Mouse (Mus musculus): ENCODE measurements at regions not wholly inside any gene's neighbourhood (a gene's known extent, or its start where the extent isn't known, plus 50 kb on each side); places are given as distances from the start of the nearest gene placed in this dataset.
A peak's percentile ranks its signal among the peaks of the same experiment; 100 is the strongest.

DNA sequence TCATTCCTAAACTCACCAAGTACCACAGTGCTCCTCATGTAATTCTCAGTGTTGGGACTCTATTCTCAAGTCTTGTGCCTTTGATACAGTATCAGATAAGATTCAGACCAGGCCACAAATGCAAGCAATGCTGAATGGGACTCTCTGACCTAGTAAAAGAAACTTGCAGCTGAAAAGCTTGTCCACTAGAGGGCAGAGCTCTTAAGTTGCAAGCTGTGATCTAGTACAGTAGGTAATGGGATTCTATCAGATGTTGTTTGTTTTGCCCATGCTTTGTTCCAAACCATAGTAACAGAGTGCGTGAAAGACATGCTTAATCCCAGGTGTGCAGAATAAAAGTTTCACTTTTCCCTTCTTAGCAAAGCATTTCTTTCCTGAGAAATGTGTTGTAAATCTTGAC is 383.2 kb upstream of the Chrm2 start:
- H3K4me1 ChIP-seq (replicated peaks) = no peaks in the 10 kb centered on the region
- H3K27me3 ChIP-seq (replicated peaks) = no peaks in the 10 kb centered on the region
- no peaks in the 10 kb centered on the region for H3K36me3 ChIP-seq
- no peak overlapping the region for H3K4me3 ChIP-seq
- H3K9me3 ChIP-seq (replicated peaks) = no peaks in the 10 kb centered on the region
- H3K27ac ChIP-seq (ENCODE audit: poor library complexity, severe bottlenecking) = no peak overlapping the region
- ATAC-seq (ENCODE audit: insufficient number of reproducible peaks, low FRiP score) = no peak
- 37% methylated on average over 1 of the region's 1 CpGs for WGBS
- no peak overlapping the region for H3K4me2 ChIP-seq
- no peak overlapping the region for H3K9ac ChIP-seq

DNA sequence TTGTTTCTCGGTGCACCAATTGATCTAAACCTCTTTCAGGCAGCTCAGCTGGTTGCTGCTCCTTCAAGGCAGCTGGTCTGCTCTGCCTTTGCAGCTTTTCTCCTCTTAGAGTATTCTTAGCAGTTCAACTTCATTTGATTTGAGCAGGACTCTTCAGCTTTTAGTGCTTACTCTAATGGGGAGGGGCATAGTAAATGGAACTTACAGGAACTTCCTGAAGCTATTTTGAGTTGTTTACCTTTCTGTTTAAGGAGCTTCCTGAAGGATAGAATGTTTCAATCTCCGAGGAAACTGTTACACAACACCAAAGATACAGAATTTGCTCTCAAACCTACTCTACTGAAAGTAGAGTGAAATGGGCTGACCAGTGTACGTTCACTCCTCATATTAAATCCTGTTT is 385.8 kb upstream of the Chrm2 start:
- Histone ChIP-seq H3K4me2 (no peak overlapping the region), H3K27me3 (replicated peaks) (no peaks in the 10 kb centered on the region), H3K27ac (ENCODE audit: poor library complexity, severe bottlenecking) (no peak overlapping the region), H3K9ac (no peak overlapping the region), H3K4me3 (no peak overlapping the region), H3K9me3 (replicated peaks) (no peaks in the 10 kb centered on the region), H3K4me1 (replicated peaks) (no peaks in the 10 kb centered on the region), H3K36me3 (no peaks in the 10 kb centered on the region)
- no peak for ATAC-seq (ENCODE audit: insufficient number of reproducible peaks, low FRiP score)
- WGBS = 54% methylated on average over 3 of the region's 3 CpGs

- Histone ChIP-seq H3K27me3 (replicated peaks) (no peaks in the 10 kb centered on the region), H3K9ac (no peak overlapping the region), H3K36me3 (no peaks in the 10 kb centered on the region), H3K27ac (ENCODE audit: poor library complexity, severe bottlenecking) (peak overlapping the region; percentile 70; the same call in 1 of the 2 replicates), H3K4me1 (replicated peaks) (no peaks in the 10 kb centered on the region), H3K4me2 (no peak overlapping the region), H3K4me3 (no peak overlapping the region), H3K9me3 (replicated peaks) (no peaks in the 10 kb centered on the region)
- WGBS = 37% methylated on average over 3 of the region's 3 CpGs
- no peak for ATAC-seq (ENCODE audit: insufficient number of reproducible peaks, low FRiP score)
These were observed 399.0 kb upstream of the Chrm2 start for GRCm38 (mm10) chr6:35988891-35989290.

DNA sequence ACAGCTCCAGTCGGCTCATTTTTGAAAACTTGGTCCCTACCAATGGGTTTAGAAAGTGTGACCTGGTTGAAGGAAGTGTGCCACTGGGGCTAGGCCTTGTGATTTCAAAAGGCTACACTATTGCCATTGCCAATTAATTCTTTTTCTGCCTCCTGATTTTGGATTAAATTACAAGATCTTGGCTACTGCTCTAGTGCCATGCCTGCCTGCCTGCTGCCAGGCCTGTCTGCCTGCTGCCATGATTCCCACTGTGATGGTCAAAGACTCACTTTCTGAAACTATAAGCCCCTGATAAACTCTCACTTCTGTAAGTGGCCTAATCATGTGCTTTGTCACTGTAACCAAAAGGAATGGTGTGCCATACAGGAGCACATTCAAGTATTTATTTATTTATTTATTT is 400.4 kb upstream of the Mtpn start:
- H3K27ac ChIP-seq (ENCODE audit: poor library complexity, severe bottlenecking) = no peak overlapping the region
- H3K9ac ChIP-seq = no peak overlapping the region
- no peaks in the 10 kb centered on the region for H3K27me3 ChIP-seq (replicated peaks)
- no peak overlapping the region for H3K4me3 ChIP-seq
- no peak overlapping the region for H3K4me2 ChIP-seq
- ATAC-seq (ENCODE audit: insufficient number of reproducible peaks, low FRiP score) = no peak
- H3K9me3 ChIP-seq (replicated peaks) = no peaks in the 10 kb centered on the region
- H3K36me3 ChIP-seq = no peaks in the 10 kb centered on the region
- 89% methylated on average over 1 of the region's 1 CpGs for WGBS
- no peaks in the 10 kb centered on the region for H3K4me1 ChIP-seq (replicated peaks)

DNA sequence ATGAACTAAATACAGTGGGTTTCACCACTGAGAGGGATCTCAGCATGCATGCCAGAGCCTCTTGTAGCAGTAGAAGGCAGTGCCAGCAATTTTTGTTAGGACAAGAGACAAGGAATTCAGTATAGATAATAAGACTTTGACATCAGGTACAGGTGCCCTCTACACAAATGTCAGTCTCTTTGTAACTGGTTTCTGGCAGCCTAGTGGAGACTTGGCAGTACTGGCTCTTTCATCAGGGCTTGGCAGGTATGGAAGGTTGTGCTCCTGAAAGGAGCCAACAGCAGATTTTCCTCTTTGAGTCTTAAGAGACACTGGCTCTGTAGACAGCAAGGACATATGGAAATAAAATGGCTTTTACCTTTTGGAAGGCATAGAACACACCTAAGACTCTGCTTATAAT is 384.5 kb upstream of the Mtpn start:
- Histone ChIP-seq H3K9ac (no peak overlapping the region), H3K4me3 (no peak overlapping the region), H3K36me3 (no peaks in the 10 kb centered on the region), H3K4me1 (replicated peaks) (no peaks in the 10 kb centered on the region), H3K27ac (ENCODE audit: poor library complexity, severe bottlenecking) (no peak overlapping the region), H3K4me2 (no peak overlapping the region), H3K27me3 (replicated peaks) (no peaks in the 10 kb centered on the region), H3K9me3 (replicated peaks) (no peaks in the 10 kb centered on the region)
- no peak for ATAC-seq (ENCODE audit: insufficient number of reproducible peaks, low FRiP score)

- Histone ChIP-seq H3K9me3 (replicated peaks) (no peaks in the 10 kb centered on the region), H3K27me3 (replicated peaks) (no peaks in the 10 kb centered on the region), H3K4me3 (no peak overlapping the region), H3K4me1 (replicated peaks) (no peaks in the 10 kb centered on the region), H3K36me3 (no peaks in the 10 kb centered on the region), H3K4me2 (no peak overlapping the region), H3K9ac (no peak overlapping the region), H3K27ac (ENCODE audit: poor library complexity, severe bottlenecking) (no peak overlapping the region)
- no peak for ATAC-seq (ENCODE audit: insufficient number of reproducible peaks, low FRiP score)
- WGBS = 52% methylated on average over 2 of the region's 2 CpGs
These were observed 358.3 kb upstream of the Mtpn start for GRCm38 (mm10) chr6:35897990-35898389.

DNA sequence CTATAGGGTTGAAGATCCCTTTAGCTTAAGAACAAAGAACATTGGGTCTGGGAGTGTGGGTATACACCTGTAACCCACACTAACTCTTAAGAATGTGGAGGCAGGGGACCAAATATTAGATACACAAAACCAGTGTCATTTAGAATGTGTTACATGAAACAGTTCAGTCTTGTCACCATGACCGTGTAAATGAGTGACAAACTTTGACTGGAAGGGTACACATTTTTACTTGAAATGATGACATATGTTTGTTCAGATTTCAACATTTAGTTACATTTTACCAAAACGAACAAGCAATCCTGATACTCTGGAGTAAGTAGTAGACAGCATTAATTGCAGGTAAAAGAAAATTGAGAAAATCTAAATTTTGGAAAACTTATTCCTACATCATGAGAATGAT is 356.0 kb upstream of the Mtpn start:
- no peak for ATAC-seq (ENCODE audit: insufficient number of reproducible peaks, low FRiP score)
- Histone ChIP-seq H3K4me2 (no peak overlapping the region), H3K9ac (no peak overlapping the region), H3K9me3 (replicated peaks) (no peaks in the 10 kb centered on the region), H3K4me1 (replicated peaks) (no peaks in the 10 kb centered on the region), H3K4me3 (no peak overlapping the region), H3K36me3 (no peaks in the 10 kb centered on the region), H3K27me3 (replicated peaks) (no peaks in the 10 kb centered on the region), H3K27ac (ENCODE audit: poor library complexity, severe bottlenecking) (no peak overlapping the region)
- WGBS = 84% methylated on average over 2 of the region's 2 CpGs

DNA sequence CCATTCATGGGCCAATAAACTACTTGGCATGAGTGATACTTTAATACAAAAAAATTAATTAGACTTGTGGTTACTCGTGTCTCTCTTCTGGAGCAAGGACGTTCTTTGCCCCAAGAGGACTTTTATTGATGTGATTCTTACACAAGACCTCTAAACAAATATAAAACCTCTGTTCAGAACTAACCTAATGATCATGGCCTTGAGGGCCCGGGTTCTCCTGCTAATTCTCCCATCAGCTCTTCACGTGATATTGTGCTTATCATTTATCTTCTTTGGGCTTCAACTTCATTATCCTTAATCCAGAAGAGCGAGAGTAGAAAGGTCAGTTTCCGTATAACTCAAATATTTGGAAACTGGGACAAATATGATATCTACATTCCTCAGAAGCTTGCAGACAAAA is 335.0 kb upstream of the Mtpn start:
- ATAC-seq (ENCODE audit: insufficient number of reproducible peaks, low FRiP score) = no peak
- H3K36me3 ChIP-seq = no peaks in the 10 kb centered on the region
- H3K27ac ChIP-seq (ENCODE audit: poor library complexity, severe bottlenecking) = no peak overlapping the region
- WGBS = 81% methylated on average over 6 of the region's 6 CpGs
- no peaks in the 10 kb centered on the region for H3K9me3 ChIP-seq (replicated peaks)
- H3K27me3 ChIP-seq (replicated peaks) = no peaks in the 10 kb centered on the region
- H3K4me1 ChIP-seq (replicated peaks) = no peaks in the 10 kb centered on the region
- H3K4me3 ChIP-seq = no peak overlapping the region
- H3K4me2 ChIP-seq = no peak overlapping the region
- H3K9ac ChIP-seq = no peak overlapping the region

DNA sequence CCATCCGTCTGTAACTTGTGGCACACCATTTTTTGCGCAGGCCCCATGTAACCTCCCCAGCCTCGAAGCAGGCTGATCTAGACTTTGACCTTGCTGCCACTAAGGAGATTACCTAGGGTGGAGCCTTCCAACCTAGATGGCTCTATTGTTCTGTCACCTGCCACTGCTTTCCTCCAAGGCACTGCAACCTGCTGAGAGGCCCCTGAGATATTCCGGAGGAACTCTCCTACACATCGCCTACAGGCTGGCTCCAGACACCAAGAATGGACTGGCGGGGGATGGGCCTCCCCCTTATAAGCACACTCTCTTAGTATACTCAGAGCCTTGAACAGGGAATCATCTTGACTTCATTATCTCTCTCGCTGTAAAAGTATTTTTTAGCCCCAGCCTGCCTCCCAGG is 331.7 kb upstream of the Mtpn start:
- Histone ChIP-seq H3K4me2 (no peak overlapping the region), H3K27ac (ENCODE audit: poor library complexity, severe bottlenecking) (no peak overlapping the region), H3K36me3 (no peaks in the 10 kb centered on the region), H3K27me3 (replicated peaks) (no peaks in the 10 kb centered on the region), H3K9ac (no peak overlapping the region), H3K4me3 (no peak overlapping the region), H3K4me1 (replicated peaks) (no peaks in the 10 kb centered on the region), H3K9me3 (replicated peaks) (no peaks in the 10 kb centered on the region)
- 60% methylated on average over 7 of the region's 7 CpGs for WGBS
- ATAC-seq (ENCODE audit: insufficient number of reproducible peaks, low FRiP score) = no peak

GRCm38 (mm10) chr6:35864218-35864617 is 324.5 kb upstream of the Mtpn start:
- Histone ChIP-seq H3K36me3 (no peaks in the 10 kb centered on the region), H3K4me1 (replicated peaks) (no peaks in the 10 kb centered on the region), H3K27ac (ENCODE audit: poor library complexity, severe bottlenecking) (no peak overlapping the region), H3K4me3 (no peak overlapping the region), H3K4me2 (no peak overlapping the region), H3K27me3 (replicated peaks) (no peaks in the 10 kb centered on the region), H3K9ac (no peak overlapping the region), H3K9me3 (replicated peaks) (no peaks in the 10 kb centered on the region)
- ATAC-seq (ENCODE audit: insufficient number of reproducible peaks, low FRiP score) = no peak
- WGBS = 73% methylated on average over 6 of the region's 6 CpGs

DNA sequence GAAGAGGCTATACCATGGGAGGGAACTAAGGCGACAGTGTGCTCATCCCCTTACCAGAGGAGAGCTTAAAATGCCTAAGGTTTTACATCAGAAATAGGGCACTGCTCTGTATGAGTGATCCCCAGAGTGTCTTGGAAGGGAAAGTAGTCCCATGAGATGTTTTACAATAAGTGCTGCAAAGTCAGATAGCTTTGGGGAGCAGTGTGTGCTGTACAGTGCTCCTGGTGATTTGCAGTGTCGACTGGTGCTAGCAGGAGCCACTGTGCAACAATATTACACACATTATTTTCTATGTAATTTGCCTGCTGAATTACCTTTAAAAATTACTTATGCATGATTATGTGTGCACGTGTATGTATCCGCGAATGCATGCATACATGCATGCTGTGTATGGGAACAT is 314.3 kb upstream of the Mtpn start:
- H3K27ac ChIP-seq (ENCODE audit: poor library complexity, severe bottlenecking) = no peak overlapping the region
- no peaks in the 10 kb centered on the region for H3K4me1 ChIP-seq (replicated peaks)
- no peaks in the 10 kb centered on the region for H3K27me3 ChIP-seq (replicated peaks)
- no peak overlapping the region for H3K4me3 ChIP-seq
- 85% methylated on average over 5 of the region's 5 CpGs for WGBS
- H3K9ac ChIP-seq = no peak overlapping the region
- no peak overlapping the region for H3K4me2 ChIP-seq
- no peak for ATAC-seq (ENCODE audit: insufficient number of reproducible peaks, low FRiP score)
- H3K36me3 ChIP-seq = no peaks in the 10 kb centered on the region
- no peaks in the 10 kb centered on the region for H3K9me3 ChIP-seq (replicated peaks)

GRCm38 (mm10) chr6:35816657-35817056 is 277.0 kb upstream of the Mtpn start:
- H3K9ac ChIP-seq = no peak overlapping the region
- no peaks in the 10 kb centered on the region for H3K36me3 ChIP-seq
- H3K4me2 ChIP-seq = no peak overlapping the region
- H3K9me3 ChIP-seq (replicated peaks) = no peaks in the 10 kb centered on the region
- no peaks in the 10 kb centered on the region for H3K27me3 ChIP-seq (replicated peaks)
- no peak for ATAC-seq (ENCODE audit: insufficient number of reproducible peaks, low FRiP score)
- H3K4me3 ChIP-seq = no peak overlapping the region
- WGBS = 81% methylated on average over 16 of the region's 16 CpGs
- no peaks in the 10 kb centered on the region for H3K4me1 ChIP-seq (replicated peaks)
- no peak overlapping the region for H3K27ac ChIP-seq (ENCODE audit: poor library complexity, severe bottlenecking)

Data from heart, embryonic 12.5 days (tissue).